Mouse (Mus musculus): Measurements from ENCODE around the gene Tas2r143.

The Tas2r143 gene

GRCm38 (mm10) chr6:42397041-42397657 is 2.9 kb upstream of the Tas2r143 start:
- no peak for DNase-seq (ENCODE audit: low spot score in 2 of 2)

GRCm38 (mm10) chr6:42398285-42398684 is 1.8 kb upstream of the Tas2r143 start:
- DNase-seq (ENCODE audit: low spot score in 2 of 2), result no peak

GRCm38 (mm10) chr6:42398998-42399397 is 1.0 kb upstream of the Tas2r143 start:
- DNase-seq (ENCODE audit: low spot score in 2 of 2), result no peak

DNA sequence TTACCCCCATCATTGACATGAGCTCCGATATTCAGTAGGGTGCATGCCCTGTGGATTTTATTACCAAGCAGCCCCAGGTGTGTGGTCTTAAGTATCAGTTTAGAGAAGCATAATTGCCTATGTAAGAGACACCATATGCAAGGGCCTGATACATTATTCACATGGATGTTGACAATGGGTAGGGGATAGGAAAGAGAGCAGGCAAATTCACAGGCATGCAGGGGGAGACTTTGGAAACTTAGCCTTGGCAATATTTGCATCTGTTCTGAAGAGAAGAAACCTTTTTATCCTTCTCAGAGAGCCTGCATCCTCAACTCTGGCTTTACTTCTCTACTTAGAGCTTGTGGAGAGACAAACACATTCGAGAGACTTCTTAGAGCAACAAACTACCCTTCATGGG is 5.1 kb downstream of the Tas2r143 start, which contains the start of gene Tas2r135:
TSS of gene Tas2r135 (plus strand) at position 301 of the 400 bp plus-strand sequence.
- DNase-seq (ENCODE audit: low spot score in 2 of 2), result no peak

- no peak for DNase-seq (ENCODE audit: low spot score in 2 of 2)
These were observed 19.4 kb downstream of the Tas2r143 start for GRCm38 (mm10) chr6:42419443-42419842.

DNA sequence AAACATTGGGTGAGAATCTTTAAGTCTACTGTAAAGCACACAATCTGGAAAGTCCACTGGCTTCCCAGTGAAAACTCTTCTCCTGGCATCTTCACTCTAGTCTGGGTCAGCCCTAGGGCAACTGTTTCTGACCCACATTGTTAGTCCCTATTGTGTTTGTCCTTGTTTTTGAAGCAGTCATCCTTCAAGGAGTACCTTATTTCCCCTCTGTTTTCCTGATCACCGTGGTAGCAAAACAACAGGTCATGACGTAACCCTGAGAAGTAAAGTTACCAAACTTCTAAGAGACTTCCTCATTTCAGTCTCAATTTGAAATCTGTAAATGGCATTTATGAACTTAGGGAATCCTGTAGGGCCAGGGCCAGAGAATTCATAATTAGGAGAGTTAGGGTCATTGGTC is 21.4 kb downstream of the Tas2r143 start:
- DNase-seq (ENCODE audit: low spot score in 2 of 2), result no peak

DNA sequence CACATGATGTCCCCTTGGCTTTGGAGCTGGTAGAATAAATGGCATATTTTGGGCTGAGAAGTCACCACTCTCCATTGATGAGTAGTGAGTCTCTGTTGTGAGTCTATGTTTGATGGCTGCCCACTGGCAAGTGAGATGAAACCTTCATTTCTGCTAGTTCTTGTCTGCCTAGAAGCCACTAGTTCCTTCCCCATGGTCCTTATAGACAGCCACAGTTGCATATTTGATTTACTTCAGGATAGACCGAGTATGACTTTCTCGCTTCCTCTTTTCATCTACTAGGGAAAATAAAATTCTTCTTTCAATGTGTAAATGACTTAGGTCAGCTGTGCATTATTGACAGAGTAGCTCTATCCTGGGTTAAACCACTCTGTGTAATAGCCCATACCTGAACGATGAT is 24.4 kb downstream of the Tas2r143 start:
- no peak for DNase-seq (ENCODE audit: low spot score in 2 of 2)

DNA sequence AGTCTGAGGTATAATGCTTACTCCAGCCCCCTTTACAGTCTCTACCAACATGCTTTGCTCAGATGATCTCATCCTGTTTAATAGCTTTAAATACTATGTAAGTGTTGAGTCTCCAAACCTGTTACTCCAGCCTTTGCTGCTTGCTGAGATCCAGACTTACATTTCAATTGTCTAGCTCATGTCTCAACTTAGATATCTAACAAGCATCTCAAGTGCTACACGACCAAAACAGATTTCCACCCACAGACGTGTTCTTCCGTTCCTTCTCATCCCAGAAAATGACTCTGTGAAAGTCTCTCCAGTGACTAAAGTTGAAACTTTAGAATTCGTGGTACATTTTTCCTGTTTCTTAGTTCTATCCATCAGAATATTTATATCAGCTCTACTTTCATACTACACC is 26.3 kb downstream of the Tas2r143 start:
- no peak for DNase-seq (ENCODE audit: low spot score in 2 of 2)

- DNase-seq (ENCODE audit: low spot score in 2 of 2), result no peak
These were observed 33.5 kb downstream of the Tas2r143 start for GRCm38 (mm10) chr6:42433554-42433953.

DNA sequence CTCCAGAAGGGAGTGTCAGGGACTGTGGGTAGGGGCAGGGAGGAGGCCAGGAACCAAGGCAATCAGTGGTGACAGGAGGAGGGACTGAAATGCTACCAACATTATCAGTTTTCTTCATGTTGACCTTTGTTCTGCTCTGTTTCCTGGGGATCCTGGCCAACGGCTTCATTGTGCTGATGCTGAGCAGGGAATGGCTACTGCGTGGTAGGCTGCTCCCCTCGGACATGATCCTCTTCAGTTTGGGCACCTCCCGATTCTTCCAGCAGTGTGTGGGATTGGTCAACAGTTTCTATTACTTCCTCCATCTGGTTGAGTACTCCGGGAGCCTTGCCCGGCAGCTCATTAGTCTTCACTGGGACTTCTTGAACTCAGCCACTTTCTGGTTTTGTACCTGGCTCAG is 34.4 kb downstream of the Tas2r143 start, which contains the start of gene Tas2r126:
TSS of gene Tas2r126 (plus strand) at position 90 of the 400 bp plus-strand sequence.
- peak; percentile 17 to 43 for DNase-seq (ENCODE audit: low spot score in 2 of 2)

GRCm38 (mm10) chr6:42435490-42435889 is 35.5 kb downstream of the Tas2r143 start:
- DNase-seq (ENCODE audit: low spot score in 2 of 2), result no peak

DNA sequence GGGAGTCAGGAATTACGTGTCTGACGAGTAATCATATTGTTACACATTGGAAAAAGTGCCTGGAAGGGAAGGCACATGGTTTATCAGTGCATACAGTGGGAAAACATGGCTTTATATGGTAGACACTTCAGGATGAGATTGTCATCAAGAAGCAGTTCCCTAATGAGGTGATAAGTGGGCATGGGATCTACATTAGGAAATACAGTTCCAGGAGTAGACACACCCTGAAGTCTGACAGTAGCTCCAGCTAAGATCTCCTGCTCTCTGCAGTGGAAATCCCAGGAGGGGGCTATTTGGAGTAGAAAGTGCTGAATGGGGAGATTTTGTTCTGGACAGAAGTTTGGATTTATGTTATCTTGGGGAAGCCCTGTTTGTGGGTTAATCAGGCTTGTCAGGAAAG is 41.4 kb downstream of the Tas2r143 start:
- no peak for DNase-seq (ENCODE audit: low spot score in 2 of 2)

DNA sequence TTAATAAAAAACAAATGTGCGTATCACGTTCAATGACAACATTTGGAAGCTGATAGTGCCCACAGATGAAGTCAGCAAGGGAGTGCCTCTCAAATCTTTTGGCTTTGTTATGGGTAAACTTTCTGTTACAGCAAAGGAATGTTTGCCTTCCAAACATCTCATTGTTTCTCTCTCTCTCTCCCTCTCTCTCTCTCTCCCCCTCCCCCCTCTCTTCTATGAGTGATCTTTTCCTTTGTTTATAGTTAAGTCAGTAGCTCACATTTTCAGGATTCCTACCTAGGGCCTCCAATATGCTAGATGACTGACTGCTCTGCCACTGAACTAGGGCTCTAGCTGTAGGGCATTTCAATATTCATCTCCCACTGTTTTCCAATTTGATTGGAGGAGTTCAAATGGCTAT is 44.5 kb downstream of the Tas2r143 start:
- no peak for DNase-seq (ENCODE audit: low spot score in 2 of 2)

GRCm38 (mm10) chr6:42447381-42447780 is 47.3 kb downstream of the Tas2r143 start:
- no peak for DNase-seq (ENCODE audit: low spot score in 2 of 2)

Measured in heart, adult 9 months (tissue).